Mouse (Mus musculus): ENCODE measurements around the gene Cacna2d3. TPM values are rescaled to one million over a fixed set of nuclear protein-coding genes. Genes with fewer than 3 reads are reported as not detected.

Gene Cacna2d3
- polyA plus RNA-seq, 1 experiment from 2014 or later: 2.0 TPM

DNA sequence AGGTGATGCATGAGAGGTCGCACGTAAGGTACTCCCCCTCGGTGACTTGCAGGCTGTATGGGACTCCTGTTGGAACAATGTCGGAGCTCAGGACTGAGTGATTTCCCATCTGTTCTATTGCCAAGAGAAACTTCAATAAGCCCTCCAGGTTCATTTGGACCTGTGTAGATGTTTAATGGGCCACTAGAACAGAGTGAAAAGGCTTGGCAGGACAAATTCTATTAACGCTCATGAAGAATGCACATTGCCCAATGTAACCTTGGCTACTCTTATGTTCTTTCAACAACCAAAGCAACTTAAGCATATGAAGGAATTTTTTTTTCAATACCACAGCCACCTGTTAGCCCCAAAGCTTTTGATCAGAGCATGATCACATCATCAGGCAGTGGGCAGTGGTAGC, 451.1 kb downstream of the Cacna2d3 start:
- no peak overlapping the region for H3K4me3 ChIP-seq (ENCODE audit: low read depth, low read length)
- no peaks in the 10 kb centered on the region for H3K9me3 ChIP-seq (ENCODE audit: control insufficient read depth, low read length)
- no peak overlapping the region for H3K9ac ChIP-seq (ENCODE audit: low read length)
- DNase-seq (ENCODE audit: low spot score) (no peak), ATAC-seq (ENCODE audit: insufficient number of reproducible peaks, low FRiP score, low TSS enrichment, low read depth) (no peak)
- H3K4me2 ChIP-seq (ENCODE audit: low read depth, severe bottlenecking): no peak overlapping the region
- H3K4me1 ChIP-seq (ENCODE audit: control insufficient read depth, insufficient read depth, low read length): peaks cover 7% of the 10 kb centered on the region
- H3K36me3 ChIP-seq (ENCODE audit: control insufficient read depth, insufficient read depth, low read length): no peaks in the 10 kb centered on the region
- WGBS: 93% methylated on average over 5 of the region's 5 CpGs
- H3K27me3 ChIP-seq (ENCODE audit: control insufficient read depth, insufficient read depth, low read length): no peaks in the 10 kb centered on the region
- no peak overlapping the region for H3K27ac ChIP-seq (replicated peaks; ENCODE audit: low read depth, low read length)

DNA sequence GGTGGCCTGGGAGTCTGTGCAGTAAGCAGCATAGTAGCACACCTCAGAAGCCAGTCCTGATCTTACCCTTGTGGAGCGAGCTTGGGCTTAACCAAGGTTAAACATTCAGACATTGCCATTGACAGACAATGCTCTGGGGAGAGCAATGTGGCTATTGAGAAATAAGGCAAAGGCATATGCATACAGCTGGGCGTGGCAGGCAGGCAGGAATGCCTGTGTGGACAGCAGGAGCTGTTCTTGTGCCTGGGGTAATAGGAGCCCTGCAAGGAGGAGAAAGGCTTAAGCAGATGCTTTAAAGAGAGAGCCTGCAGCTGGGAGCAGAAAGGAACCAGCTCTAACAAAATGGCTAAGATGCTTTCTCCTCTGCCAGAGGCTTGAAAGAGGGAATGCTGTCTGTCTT, 451.8 kb downstream of the Cacna2d3 start:
- no peak overlapping the region for H3K27ac ChIP-seq (replicated peaks; ENCODE audit: low read depth, low read length)
- H3K36me3 ChIP-seq (ENCODE audit: control insufficient read depth, insufficient read depth, low read length): no peaks in the 10 kb centered on the region
- H3K9ac ChIP-seq (ENCODE audit: low read length): no peak overlapping the region
- peaks cover 7% of the 10 kb centered on the region for H3K4me1 ChIP-seq (ENCODE audit: control insufficient read depth, insufficient read depth, low read length)
- DNase-seq (ENCODE audit: low spot score) (peak; percentile 25), ATAC-seq (ENCODE audit: insufficient number of reproducible peaks, low FRiP score, low TSS enrichment, low read depth) (no peak)
- H3K9me3 ChIP-seq (ENCODE audit: control insufficient read depth, low read length): no peaks in the 10 kb centered on the region
- 53% methylated on average over 2 of the region's 2 CpGs for WGBS
- H3K4me2 ChIP-seq (ENCODE audit: low read depth, severe bottlenecking): no peak overlapping the region
- H3K4me3 ChIP-seq (ENCODE audit: low read depth, low read length): no peak overlapping the region
- no peaks in the 10 kb centered on the region for H3K27me3 ChIP-seq (ENCODE audit: control insufficient read depth, insufficient read depth, low read length)

DNA sequence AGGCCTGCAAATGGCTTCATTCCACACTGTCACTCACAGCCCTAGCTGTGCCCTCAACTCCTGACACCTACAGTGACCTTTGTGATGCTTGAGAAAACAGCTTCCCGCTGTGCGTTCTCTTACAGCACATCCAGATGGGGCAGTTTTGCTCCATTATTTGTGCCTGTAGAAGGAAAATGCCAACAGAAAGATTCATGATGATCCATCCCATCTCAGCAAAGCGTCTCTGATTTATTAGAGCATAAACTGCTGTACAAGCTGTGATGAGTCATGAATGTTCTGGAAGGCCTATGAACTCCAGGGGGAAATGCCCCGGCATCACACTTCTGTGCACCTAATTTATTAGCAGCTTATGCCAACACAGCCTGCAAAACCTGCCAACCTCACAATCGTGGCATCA, 453.1 kb downstream of the Cacna2d3 start:
- Histone ChIP-seq H3K27me3 (ENCODE audit: control insufficient read depth, insufficient read depth, low read length) (no peaks in the 10 kb centered on the region), H3K4me2 (ENCODE audit: low read depth, severe bottlenecking) (no peak overlapping the region), H3K4me1 (ENCODE audit: control insufficient read depth, insufficient read depth, low read length) (peaks cover 7% of the 10 kb centered on the region), H3K27ac (replicated peaks; ENCODE audit: low read depth, low read length) (no peak overlapping the region), H3K36me3 (ENCODE audit: control insufficient read depth, insufficient read depth, low read length) (no peaks in the 10 kb centered on the region), H3K9me3 (ENCODE audit: control insufficient read depth, low read length) (no peaks in the 10 kb centered on the region), H3K4me3 (ENCODE audit: low read depth, low read length) (no peak overlapping the region), H3K9ac (ENCODE audit: low read length) (no peak overlapping the region)
- ATAC-seq (ENCODE audit: insufficient number of reproducible peaks, low FRiP score, low TSS enrichment, low read depth): no peak
- WGBS: 35% methylated on average over 5 of the region's 5 CpGs
- DNase-seq (ENCODE audit: low spot score): no peak

DNA sequence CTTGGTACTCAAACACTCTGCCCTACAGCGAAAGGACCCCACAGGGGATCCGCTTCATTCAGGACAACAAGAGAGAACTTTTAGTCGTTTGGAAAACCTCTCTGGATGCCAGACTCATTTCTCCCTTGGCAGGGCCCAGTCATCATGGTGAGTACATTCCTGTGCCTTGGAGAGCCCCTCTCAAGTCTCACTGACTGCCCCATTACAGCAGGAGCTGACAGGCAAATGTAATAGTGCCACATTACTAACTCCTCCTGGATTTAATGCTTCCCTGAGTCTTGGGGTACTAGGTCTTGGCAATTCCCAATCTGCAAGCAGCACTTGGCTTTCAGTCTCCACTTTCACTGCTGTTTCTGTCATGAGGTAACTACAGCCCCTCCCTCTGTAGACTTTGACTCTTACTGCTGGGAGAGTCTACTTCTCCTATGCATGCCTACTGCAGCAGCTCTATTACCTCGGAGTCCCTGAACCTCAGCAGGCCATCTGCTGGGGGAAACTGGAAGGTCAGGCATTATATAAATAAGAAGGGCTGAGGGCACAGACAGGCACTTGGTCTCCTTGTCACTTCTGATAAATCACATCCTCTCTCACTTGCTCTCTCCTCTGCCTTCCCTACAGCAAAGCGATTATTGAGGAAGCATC, 454.3 kb downstream of the Cacna2d3 start:
- 45% methylated on average over 5 of the region's 5 CpGs for WGBS
- Histone ChIP-seq H3K9me3 (ENCODE audit: control insufficient read depth, low read length) (no peaks in the 10 kb centered on the region), H3K9ac (ENCODE audit: low read length) (no peak overlapping the region), H3K27ac (replicated peaks; ENCODE audit: low read depth, low read length) (no peak overlapping the region), H3K4me1 (ENCODE audit: control insufficient read depth, insufficient read depth, low read length) (peaks cover 7% of the 10 kb centered on the region), H3K4me3 (ENCODE audit: low read depth, low read length) (no peak overlapping the region), H3K36me3 (ENCODE audit: control insufficient read depth, insufficient read depth, low read length) (no peaks in the 10 kb centered on the region), H3K27me3 (ENCODE audit: control insufficient read depth, insufficient read depth, low read length) (no peaks in the 10 kb centered on the region), H3K4me2 (ENCODE audit: low read depth, severe bottlenecking) (no peak overlapping the region)
- peak; percentile 46 for DNase-seq (ENCODE audit: low spot score)
- no peak for ATAC-seq (ENCODE audit: insufficient number of reproducible peaks, low FRiP score, low TSS enrichment, low read depth)

DNA sequence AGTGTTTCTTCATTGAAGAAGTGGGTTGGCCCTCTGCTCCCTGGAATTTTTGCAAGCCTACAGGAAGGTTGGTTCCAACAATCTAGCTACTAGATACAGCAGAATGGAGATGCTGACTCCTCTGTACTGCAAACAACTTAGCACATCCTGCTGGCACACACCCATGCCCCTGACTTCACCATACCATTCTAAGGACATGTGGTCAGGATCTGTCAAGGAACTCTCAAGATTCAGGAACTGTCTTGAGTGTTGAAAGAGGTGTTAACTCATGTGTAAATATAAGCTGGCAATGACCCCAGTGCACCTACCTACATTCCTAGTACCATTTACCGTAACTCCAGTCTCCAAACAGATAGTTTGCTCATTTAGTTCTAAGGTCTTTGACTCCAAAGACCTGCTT, 461.0 kb downstream of the Cacna2d3 start:
- Histone ChIP-seq H3K27ac (replicated peaks; ENCODE audit: low read depth, low read length) (no peak overlapping the region), H3K27me3 (ENCODE audit: control insufficient read depth, insufficient read depth, low read length) (no peaks in the 10 kb centered on the region), H3K4me3 (ENCODE audit: low read depth, low read length) (no peak overlapping the region), H3K36me3 (ENCODE audit: control insufficient read depth, insufficient read depth, low read length) (no peaks in the 10 kb centered on the region), H3K4me2 (ENCODE audit: low read depth, severe bottlenecking) (no peak overlapping the region), H3K9ac (ENCODE audit: low read length) (no peak overlapping the region), H3K9me3 (ENCODE audit: control insufficient read depth, low read length) (no peaks in the 10 kb centered on the region), H3K4me1 (ENCODE audit: control insufficient read depth, insufficient read depth, low read length) (no peaks in the 10 kb centered on the region)
- 97% methylated on average over 1 of the region's 1 CpGs for WGBS
- DNase-seq (ENCODE audit: low spot score): no peak
- no peak for ATAC-seq (ENCODE audit: insufficient number of reproducible peaks, low FRiP score, low TSS enrichment, low read depth)

DNA sequence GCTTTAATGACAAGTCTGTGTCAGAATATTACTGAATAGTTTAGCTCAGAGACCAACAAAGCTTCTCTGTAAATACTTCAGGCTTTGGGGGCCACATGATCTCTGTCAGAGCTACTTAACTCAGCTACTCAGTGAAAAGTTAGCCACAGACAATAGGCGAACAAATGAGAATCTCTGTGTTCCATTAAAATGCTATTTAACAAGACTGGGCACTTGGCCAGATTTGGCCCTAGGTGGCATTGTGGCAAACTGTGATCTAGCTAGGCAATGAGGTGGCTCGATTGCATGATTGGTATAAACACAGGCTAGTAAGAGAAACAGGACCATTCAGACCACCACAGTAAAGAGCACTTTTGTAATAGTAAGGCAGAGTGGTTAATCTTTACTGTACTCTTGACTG, 478.1 kb downstream of the Cacna2d3 start:
- WGBS: 76% methylated on average over 2 of the region's 2 CpGs
- H3K27ac ChIP-seq (replicated peaks; ENCODE audit: low read depth, low read length): no peak overlapping the region
- ATAC-seq (ENCODE audit: insufficient number of reproducible peaks, low FRiP score, low TSS enrichment, low read depth) (no peak), DNase-seq (ENCODE audit: low spot score) (no peak)
- no peak overlapping the region for H3K9ac ChIP-seq (ENCODE audit: low read length)
- H3K4me2 ChIP-seq (ENCODE audit: low read depth, severe bottlenecking): no peak overlapping the region
- H3K4me3 ChIP-seq (ENCODE audit: low read depth, low read length): no peak overlapping the region
- no peaks in the 10 kb centered on the region for H3K9me3 ChIP-seq (ENCODE audit: control insufficient read depth, low read length)
- H3K4me1 ChIP-seq (ENCODE audit: control insufficient read depth, insufficient read depth, low read length): no peaks in the 10 kb centered on the region
- no peaks in the 10 kb centered on the region for H3K27me3 ChIP-seq (ENCODE audit: control insufficient read depth, insufficient read depth, low read length)
- H3K36me3 ChIP-seq (ENCODE audit: control insufficient read depth, insufficient read depth, low read length): no peaks in the 10 kb centered on the region

DNA sequence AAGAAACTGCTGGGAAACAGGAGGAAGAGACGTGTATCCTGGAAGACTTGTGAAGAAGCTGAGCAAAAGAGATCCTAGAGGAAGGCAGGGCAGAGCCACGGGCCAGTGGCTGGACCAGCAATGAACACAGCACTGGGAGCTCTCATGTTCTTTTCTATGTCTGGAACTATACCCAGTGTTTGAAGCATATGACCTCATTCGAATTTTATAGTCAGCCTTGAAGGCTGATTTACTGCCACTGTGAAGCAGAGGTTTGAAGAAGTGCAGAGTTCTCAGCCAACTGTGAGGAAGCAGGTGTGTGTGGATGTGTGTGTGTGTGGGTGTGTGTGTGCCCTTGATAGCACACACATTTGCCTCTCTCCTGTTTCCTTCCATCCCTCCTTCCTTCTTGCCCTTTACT, 483.2 kb downstream of the Cacna2d3 start:
- 52% methylated on average over 3 of the region's 3 CpGs for WGBS
- DNase-seq (ENCODE audit: low spot score) (peak; percentile 24), ATAC-seq (ENCODE audit: insufficient number of reproducible peaks, low FRiP score, low TSS enrichment, low read depth) (no peak)
- H3K9me3 ChIP-seq (ENCODE audit: control insufficient read depth, low read length): no peaks in the 10 kb centered on the region
- H3K9ac ChIP-seq (ENCODE audit: low read length): no peak overlapping the region
- no peaks in the 10 kb centered on the region for H3K36me3 ChIP-seq (ENCODE audit: control insufficient read depth, insufficient read depth, low read length)
- no peak overlapping the region for H3K4me2 ChIP-seq (ENCODE audit: low read depth, severe bottlenecking)
- H3K4me1 ChIP-seq (ENCODE audit: control insufficient read depth, insufficient read depth, low read length): no peaks in the 10 kb centered on the region
- no peaks in the 10 kb centered on the region for H3K27me3 ChIP-seq (ENCODE audit: control insufficient read depth, insufficient read depth, low read length)
- H3K4me3 ChIP-seq (ENCODE audit: low read depth, low read length): no peak overlapping the region
- H3K27ac ChIP-seq (replicated peaks; ENCODE audit: low read depth, low read length): no peak overlapping the region

DNA sequence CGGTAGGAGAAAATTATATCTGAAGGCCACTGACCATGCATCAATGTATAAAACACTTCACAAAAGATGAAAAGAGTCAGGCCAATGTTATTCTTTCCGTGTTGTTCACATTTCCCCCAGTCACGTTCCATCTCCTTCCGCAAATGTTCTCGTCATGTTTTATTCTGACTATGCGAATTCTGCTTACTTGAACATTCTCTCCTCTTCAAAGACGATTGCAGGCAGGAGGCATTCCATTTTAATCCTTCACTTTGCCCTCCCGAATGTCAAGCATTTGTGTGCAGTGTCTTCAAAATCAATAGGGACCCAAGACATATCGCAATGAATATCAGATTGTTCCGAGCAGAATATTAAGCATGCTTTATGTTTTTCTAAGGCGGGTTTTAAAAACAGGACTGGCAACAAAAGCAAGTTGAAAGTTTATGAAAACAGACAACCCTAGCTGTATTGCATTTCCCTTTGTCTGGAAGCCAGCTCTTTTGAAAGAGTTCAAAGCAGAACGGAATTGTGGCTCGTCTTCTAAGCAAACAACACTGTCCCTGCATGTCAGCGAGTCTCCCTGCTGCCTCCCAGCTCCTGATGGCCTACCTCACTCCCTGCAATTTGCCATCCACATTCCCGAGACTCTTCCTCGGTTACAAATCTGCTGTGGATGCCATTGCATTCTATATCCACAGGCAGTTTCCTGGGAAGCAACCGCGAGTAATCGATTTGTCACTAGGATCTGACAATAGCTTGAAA, 492.5 kb downstream of the Cacna2d3 start:
- no peak overlapping the region for H3K4me2 ChIP-seq (ENCODE audit: low read depth, severe bottlenecking)
- DNase-seq (ENCODE audit: low spot score): no peak
- no peaks in the 10 kb centered on the region for H3K9me3 ChIP-seq (ENCODE audit: control insufficient read depth, low read length)
- no peak for ATAC-seq (ENCODE audit: insufficient number of reproducible peaks, low FRiP score, low TSS enrichment, low read depth)
- no peaks in the 10 kb centered on the region for H3K36me3 ChIP-seq (ENCODE audit: control insufficient read depth, insufficient read depth, low read length)
- H3K9ac ChIP-seq (ENCODE audit: low read length): no peak overlapping the region
- H3K27ac ChIP-seq (replicated peaks; ENCODE audit: low read depth, low read length): no peak overlapping the region
- no peaks in the 10 kb centered on the region for H3K4me1 ChIP-seq (ENCODE audit: control insufficient read depth, insufficient read depth, low read length)
- no peaks in the 10 kb centered on the region for H3K27me3 ChIP-seq (ENCODE audit: control insufficient read depth, insufficient read depth, low read length)
- no peak overlapping the region for H3K4me3 ChIP-seq (ENCODE audit: low read depth, low read length)
- 70% methylated on average over 19 of the region's 19 CpGs for WGBS

DNA sequence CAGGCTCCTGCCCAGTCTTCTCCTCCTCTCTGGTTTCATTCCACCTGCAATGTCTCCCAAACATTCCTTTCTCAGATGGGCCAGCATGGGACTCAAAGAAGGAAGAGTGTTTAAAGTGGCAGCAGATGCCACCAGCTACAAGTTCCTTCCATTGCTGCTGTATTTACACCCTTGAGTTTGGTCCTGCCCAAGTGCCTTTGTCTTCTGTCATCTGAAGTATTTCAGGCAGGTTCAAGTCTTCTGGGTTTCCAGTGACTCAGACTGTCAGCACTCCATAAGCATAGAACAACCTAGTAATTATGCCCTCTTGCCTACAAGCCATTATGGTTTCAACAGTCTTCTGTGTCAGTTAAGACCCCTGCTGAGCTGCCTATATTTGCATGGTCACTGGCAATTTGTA, 493.2 kb downstream of the Cacna2d3 start:
- no peaks in the 10 kb centered on the region for H3K36me3 ChIP-seq (ENCODE audit: control insufficient read depth, insufficient read depth, low read length)
- H3K4me1 ChIP-seq (ENCODE audit: control insufficient read depth, insufficient read depth, low read length): no peaks in the 10 kb centered on the region
- DNase-seq (ENCODE audit: low spot score) (no peak), ATAC-seq (ENCODE audit: insufficient number of reproducible peaks, low FRiP score, low TSS enrichment, low read depth) (no peak)
- H3K9me3 ChIP-seq (ENCODE audit: control insufficient read depth, low read length): no peaks in the 10 kb centered on the region
- H3K27ac ChIP-seq (replicated peaks; ENCODE audit: low read depth, low read length): no peak overlapping the region
- no peak overlapping the region for H3K4me2 ChIP-seq (ENCODE audit: low read depth, severe bottlenecking)
- no peak overlapping the region for H3K9ac ChIP-seq (ENCODE audit: low read length)
- H3K27me3 ChIP-seq (ENCODE audit: control insufficient read depth, insufficient read depth, low read length): no peaks in the 10 kb centered on the region
- H3K4me3 ChIP-seq (ENCODE audit: low read depth, low read length): no peak overlapping the region
